Mouse (Mus musculus): Measurements from ENCODE around the gene Wbp2nl.

The Wbp2nl gene

GRCm38 (mm10) chr15:82319613-82320012 is 20.9 kb downstream of the Wbp2nl start:
- no peak for DNase-seq (ENCODE audit: low read depth, low spot score)

- no peak for DNase-seq (ENCODE audit: low read depth, low spot score)
Observed at GRCm38 (mm10) chr15:82322195-82322594, 23.4 kb downstream of the Wbp2nl start.

DNA sequence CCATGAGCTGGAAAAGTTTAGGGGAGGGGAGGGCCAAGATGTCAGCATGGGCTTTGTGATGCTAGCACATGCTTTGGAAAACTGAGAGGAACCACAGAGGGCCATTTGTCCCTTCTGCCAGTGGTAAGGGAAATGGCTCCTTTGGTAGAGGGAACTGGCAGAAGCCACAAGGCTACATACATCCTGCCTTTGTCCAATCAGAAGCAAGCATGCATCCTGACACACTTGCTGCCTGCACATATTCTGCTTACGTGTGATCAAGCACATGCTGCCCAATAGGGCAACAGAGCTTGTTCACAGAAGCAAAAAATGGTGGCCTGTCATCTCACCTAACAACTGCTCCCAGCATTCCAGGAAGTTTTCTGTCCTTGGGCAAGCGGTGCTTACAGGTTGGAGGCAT is 26.6 kb downstream of the Wbp2nl start:
- DNase-seq (ENCODE audit: low read depth, low spot score) = no peak

- DNase-seq (ENCODE audit: low read depth, low spot score) = no peak
Observed at GRCm38 (mm10) chr15:82335194-82335593, 36.4 kb downstream of the Wbp2nl start.

DNA sequence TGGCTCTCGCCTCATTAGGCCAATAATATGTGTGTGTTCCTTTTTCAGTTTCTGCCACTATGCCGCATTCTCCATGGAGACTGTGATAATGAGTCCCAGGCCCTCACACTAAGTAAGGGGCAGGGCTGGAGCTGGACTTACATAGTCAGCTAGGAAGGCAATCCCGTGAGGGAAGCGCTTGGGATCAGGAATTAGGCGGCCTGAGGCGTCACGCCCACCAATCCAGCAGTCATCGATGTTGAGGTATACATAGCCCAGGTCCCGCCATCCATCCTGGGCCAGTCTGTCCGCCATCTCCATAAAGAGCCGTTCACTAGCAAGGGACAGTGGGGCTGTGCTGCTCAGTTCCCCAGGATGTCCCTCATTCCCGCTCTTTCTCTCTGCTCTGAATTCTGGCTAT is 37.9 kb downstream of the Wbp2nl start:
- DNase-seq (ENCODE audit: low read depth, low spot score) = no peak

DNA sequence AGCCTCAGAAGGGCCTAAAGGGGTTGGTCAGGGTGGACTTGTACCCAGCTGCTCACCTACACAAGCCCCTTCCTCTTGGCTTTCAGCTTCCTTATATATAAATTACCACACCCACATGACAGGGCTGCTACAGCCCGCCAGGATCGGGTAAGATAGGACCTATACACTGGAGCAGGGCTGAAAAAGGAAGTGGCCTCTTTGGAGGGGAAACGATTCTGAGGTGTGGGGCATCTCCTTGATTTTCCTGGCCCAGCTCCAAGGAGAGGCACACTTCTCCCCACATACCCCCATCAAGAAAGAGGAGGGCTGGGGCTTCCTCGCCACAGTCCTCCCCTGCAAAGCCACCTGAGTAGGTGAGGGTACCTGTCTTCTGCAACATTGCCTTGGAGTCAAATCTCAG is 39.1 kb downstream of the Wbp2nl start:
- no peak for DNase-seq (ENCODE audit: low read depth, low spot score)

DNA sequence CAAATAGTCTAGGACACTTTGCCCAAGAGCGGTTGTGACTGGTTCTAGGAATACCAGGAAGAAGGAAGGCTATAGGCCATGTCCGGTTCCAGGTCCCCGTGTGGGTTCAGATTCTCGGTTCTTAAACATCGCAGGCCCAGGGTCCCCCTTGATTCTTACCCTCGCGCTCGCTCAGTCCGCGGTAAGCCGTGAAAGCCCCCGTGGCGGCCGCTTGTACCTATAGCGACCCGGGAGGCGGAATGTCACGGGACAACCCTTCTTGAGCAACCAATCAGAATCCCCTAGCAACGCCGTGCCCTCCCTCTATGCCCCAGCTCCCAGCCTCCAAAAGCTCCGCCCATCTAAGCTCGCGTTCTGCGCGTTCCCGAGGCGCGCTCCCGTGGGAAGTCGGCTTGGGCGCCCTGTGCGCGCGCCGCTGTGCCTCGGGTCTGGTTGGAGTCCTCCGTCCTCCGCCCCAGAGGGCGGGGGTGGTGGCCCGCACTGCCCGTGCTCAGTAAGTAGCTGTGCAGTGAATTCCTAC is 39.9 kb downstream of the Wbp2nl start, which contains the start of the genes Naga, Pheta2 and Smdt1:
Gene Naga, minus strand, starts transcription at position 333 of the 520 bp plus-strand sequence.
Gene Pheta2, plus strand, starts transcription at position 350 of the 520 bp plus-strand sequence.
Gene Smdt1, plus strand, starts transcription at position 367 of the 520 bp plus-strand sequence.
- DNase-seq (ENCODE audit: low read depth, low spot score) = peak; percentile 97

DNA sequence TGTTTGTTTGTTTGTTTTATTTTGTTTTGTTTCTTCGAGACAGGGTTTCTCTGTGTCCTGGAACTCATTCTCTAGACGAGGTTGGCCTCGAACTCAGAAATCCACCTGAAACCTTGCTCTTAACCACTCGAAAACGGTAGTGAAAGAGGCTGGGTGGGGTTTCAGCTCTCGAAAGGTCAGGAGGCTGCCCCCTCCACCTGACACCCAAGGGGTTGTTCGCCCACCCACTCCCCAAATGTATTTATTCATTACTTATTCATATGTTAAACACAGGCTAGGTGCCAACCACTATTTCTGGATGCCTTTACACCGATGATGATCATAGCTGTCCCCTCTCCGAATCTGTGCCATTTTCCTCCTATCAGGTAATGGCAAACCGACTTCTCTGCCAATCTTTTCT is 40.4 kb downstream of the Wbp2nl start:
- no peak for DNase-seq (ENCODE audit: low read depth, low spot score)

DNA sequence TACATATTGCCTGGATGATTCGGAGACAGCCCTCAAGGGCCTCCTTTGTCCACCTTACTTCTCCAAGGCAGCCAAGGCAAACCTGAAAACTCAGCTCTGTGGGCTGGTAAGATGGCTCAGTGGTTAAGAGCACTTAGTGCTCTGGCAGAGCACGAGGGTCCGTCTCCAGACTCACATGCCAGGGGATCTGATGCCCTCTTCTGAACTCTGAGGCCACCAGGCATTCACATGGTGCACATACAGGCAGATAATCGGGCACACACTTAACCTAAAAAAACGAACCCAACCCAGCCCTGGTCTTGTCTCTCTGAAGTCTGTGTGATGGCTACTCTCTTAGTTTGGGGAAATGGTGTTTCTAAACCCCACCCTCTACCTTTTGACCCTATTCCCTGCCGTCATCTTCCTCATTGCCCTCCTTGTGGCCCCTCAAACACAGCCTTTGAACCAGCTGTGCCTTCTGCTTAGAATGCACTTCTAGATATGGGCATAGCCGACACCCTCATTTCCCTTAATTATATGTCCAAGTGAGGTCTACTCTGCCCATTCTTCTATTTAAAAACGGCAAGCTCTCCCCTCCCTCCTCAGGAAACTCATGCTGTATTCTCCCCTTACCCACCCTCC is 41.0 kb downstream of the Wbp2nl start:
- DNase-seq (ENCODE audit: low read depth, low spot score) = no peak

GRCm38 (mm10) chr15:82340414-82341035 is 41.8 kb downstream of the Wbp2nl start:
- no peak for DNase-seq (ENCODE audit: low read depth, low spot score)

DNA sequence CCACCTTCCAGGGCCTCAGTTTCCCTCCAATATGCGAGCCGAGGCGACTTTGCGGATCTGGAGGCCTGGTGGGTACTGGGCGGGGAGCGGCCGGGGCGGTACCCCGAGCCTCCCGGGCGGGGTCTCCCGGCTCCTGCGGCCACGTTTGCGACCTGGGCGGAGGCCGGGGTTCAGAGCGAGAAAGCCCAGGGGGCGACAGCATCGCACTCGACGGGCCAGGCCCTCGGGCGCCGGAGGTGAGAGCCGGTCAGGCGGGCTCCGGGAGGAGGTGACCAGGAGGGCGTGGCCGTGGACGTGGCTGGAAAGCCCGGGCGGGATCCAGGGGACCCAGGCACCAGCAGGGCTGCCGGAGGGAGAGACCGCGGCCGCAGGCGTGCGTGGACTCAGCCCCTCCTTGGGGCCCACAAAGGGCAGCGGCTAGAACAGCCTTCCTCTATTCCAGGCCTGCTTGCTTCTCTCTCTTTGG is 42.3 kb downstream of the Wbp2nl start:
- DNase-seq (ENCODE audit: low read depth, low spot score) = no peak

DNA sequence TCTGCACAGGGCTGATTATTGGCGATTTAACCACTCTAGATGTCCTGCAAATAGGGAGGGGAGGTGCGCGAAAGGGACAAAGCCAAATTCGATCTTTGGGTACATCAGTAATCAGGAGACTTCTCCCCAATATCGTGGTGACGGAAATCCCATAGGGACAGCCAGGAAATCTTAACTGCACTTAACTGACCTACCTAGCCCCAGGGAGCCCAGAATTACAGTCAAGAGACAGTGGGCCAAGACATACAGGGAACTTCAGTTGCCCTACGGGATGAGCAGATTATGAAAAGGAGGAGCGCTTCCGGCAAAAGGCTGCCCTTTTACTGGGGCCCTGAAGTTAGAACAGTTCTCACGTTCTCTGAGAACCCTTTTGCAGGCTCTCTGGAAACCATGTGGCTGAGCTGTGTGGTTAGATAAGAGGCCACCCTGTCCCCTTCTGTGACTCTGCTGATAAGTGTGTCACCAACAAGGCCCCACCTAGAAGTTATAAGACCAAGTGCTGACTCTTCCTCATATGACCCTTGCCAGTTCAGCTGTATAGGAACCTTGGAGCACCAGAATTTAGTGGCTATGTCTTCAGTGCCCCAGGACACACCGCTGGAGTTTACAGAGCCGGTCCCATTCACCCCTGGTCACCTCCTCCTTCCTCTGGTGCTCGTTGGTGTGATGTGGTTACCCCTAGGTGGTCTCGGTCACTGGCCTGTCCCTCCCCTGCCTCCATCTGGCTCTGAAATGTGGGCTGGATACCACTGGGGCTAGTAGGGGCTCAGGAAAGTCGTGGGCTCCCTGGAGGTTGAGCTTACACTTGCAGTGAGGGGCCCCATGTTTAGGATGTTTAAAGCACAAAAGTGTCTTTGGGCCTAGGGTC is 43.2 kb downstream of the Wbp2nl start:
- DNase-seq (ENCODE audit: low read depth, low spot score) = no peak

DNA sequence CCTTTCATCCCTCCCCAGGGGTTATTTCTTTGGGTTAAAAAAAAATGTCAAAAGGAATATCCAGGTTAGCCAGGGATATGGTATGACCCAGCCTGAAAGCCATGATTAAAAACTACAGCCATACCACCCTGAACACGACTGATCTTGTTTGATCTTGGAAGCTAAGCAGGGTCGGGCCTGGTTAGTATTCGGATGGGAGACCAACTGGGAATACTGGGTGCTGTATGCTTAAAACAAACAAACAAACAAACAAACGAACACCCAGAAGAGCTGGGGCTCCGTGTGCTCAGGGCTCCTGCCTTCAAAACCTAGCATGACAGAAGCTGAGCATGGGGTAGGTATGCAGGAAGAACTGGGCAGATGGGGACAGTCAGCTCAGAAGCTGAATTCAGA is 43.8 kb downstream of the Wbp2nl start:
- no peak for DNase-seq (ENCODE audit: low read depth, low spot score)

- no peak for DNase-seq (ENCODE audit: low read depth, low spot score)
Observed at GRCm38 (mm10) chr15:82343368-82344287, 44.9 kb downstream of the Wbp2nl start.

DNA sequence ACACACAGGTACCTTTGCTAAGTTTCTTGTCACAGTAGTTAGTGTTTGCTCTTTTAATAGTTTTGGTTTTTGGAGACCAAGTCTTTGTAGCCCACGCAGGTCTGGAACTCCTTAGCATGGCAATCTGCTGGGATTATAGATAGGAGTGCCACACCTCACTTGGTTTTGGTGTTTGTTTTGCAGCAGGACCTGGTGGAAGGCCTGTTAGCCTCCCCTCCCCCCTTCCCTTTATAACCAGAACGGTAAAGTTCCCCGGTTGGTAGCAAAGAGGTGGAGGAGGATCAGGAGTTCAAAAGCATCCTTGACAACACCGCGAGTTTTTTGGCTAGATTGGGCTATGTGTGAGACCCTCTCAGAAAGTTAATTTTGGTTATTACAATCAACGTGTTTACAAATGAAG is 46.2 kb downstream of the Wbp2nl start:
- DNase-seq (ENCODE audit: low read depth, low spot score) = no peak

DNA sequence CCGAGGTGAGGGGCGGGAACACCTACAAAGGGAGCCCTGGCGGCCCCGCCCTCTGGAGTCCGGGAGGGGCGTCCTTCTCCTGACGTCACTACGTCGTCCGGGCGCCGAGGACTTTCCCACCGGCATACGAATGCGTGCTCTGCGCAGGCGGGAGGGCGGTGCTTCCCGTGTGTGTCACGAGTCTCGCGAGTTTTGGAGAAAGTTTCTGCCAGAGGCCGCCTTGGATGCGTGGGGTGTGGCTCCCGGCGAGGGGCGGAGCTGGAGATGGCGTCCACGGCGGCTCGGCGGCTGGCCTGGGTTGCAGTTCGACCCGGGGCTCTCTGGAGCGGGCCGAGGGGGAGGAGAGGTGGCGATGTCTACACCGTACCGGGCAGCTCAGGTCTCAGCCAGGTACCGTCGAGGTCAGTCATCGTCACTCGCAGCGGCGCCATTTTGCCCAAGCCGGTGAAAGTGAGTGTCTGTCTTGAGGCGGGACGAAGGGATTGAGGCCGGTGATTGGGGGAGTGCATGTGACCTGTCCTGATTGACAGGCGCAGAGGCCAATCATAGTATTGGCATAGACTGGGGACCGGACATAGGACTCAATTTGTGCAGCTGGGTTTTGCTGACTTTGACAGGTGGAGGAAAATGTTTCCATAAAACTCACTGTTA is 47.2 kb downstream of the Wbp2nl start:
- peak; percentile 99 for DNase-seq (ENCODE audit: low read depth, low spot score)

DNA sequence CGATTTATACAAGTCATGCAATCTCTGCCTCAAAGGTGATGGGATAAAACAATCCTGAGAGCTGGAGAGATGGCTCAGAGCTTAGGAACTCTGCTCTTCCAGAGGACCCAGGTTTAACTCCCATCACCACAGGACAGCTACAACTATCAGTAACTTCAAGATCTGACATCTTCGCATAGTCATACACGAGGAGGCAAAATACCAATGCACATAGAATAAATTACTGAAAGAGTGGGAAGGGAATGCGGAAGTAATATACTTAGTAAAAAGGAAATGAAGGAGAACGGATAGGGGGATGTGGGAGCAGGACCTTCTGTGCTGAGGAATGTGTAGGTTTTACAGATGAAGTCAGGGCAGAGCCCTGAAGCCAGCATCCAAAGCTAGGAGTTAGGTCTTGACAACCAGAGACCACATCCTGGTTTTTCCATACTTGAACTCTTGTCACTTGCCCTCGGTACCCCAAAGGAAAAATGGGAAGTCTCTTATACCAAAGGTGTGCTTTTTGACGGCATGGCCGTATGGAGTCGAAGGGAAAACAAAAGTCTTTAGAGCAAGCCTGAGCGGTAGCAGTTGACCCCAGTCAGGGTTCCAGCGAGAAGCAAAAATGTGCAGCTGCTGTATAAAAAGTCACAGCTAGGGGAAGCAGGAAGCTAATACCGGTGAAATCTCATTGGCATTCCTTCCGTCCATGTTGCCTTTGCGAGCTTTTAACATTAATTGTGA is 48.0 kb downstream of the Wbp2nl start:
- no peak for DNase-seq (ENCODE audit: low read depth, low spot score)

DNA sequence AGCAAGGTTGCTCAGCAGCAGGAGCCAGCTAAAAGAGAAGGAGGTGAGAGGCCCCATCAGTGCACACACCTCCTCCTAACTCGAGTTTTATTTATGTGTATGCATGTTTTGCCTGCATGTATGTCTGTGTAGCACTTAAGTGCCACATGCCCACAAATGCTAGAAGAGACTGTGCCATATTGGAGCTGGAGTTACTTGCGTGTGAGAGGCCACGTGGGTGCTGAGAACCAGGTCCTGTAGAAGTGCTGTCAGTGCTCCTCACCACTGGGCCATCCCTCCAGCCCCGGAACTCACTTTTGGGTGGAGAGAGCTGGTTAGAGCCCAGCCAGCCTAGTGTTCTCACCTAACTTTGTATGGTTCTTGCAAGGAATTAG is 48.5 kb downstream of the Wbp2nl start:
- DNase-seq (ENCODE audit: low read depth, low spot score) = no peak

GRCm38 (mm10) chr15:82347852-82348251 is 49.1 kb downstream of the Wbp2nl start:
- no peak for DNase-seq (ENCODE audit: low read depth, low spot score)
